Mouse (Mus musculus): ENCODE measurements at regions not wholly inside any gene's neighbourhood (a gene's known extent, or its start where the extent isn't known, plus 50 kb on each side); places are given as distances from the start of the nearest gene placed in this dataset.

- TF ChIP-seq CTCF (IDR thresholded peaks at IDR 0.05; ENCODE audit: extremely low read depth, insufficient read depth, insufficient read length, insufficient replicate concordance) = no peak
- TF ChIP-seq POLR2A (IDR thresholded peaks at IDR 0.05; ENCODE audit: low read depth, low read length) = no peak
Measured at GRCm38 (mm10) chr15:62752686-62753085, 1092.3 kb downstream of the Gsdmc2 start.

Measured in spleen, adult 2 months (tissue).